Mouse (Mus musculus): ENCODE results near the gene Wdr82. TPM values are rescaled to one million over a fixed set of nuclear protein-coding genes. Genes with fewer than 3 reads are reported as not detected.

The Wdr82 gene
- total RNA-seq, 2 experiments from 2014 or later = 26.0 to 31.7 TPM

DNA sequence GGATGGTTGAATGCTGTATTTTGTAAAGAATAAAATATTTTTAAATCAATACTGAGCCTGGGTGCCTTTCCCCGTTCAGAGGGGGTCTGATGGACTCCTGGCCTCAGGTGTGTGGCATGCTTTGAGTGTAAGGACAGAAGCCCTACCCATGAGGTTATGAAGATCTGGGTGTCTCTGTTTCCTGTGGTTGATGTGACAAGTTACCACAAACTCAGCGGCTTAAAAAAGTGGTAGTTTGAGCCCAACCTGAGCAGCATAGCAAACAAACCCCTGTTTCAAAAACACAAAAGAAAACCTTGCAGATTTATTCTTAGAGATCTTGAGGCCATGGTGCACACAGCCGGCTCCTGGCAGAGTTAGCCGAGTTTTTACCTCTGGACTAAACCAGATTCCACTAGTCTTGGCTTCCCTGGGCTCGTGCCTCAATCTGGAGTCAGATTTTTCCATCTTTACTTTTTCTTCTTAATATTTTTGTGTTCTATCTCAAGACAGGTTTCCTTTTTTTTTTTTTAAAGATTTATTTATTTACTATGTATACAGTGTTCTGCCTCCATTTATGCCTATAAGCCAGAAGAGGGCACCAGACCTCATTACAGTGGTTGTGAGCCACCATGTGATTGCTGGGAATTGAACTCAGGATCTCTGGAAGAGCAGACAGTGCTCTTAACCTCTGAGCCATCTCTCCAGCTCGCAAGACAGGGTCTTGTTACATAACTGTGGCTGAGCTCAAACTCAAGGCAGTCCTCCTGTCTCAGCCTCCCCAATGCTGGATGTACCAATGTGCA, 44.8 kb downstream of the Wdr82 start:
- ATAC-seq (replicated peaks; ENCODE audit: low FRiP score, poor library complexity, severe bottlenecking) = no peak

DNA sequence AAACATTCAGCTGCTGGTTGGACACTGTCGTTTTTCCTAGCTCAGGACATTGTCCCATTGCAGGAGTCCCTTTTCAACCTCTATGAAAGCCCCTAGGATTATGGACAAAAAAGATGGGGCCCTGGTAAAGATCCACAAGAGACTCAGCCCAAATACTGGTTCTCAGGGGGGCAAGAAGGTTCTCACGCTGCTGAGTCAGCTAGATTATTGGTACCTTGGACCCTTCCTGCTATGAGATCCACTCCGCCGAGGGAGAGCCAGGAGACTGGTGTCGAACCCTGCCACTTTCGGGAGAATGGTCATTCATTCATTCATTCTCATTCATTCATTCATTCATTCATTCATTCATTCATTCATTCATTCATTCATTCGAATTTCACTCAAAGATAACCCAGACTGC, 46.2 kb downstream of the Wdr82 start:
- no peak for ATAC-seq (replicated peaks; ENCODE audit: low FRiP score, poor library complexity, severe bottlenecking)

DNA sequence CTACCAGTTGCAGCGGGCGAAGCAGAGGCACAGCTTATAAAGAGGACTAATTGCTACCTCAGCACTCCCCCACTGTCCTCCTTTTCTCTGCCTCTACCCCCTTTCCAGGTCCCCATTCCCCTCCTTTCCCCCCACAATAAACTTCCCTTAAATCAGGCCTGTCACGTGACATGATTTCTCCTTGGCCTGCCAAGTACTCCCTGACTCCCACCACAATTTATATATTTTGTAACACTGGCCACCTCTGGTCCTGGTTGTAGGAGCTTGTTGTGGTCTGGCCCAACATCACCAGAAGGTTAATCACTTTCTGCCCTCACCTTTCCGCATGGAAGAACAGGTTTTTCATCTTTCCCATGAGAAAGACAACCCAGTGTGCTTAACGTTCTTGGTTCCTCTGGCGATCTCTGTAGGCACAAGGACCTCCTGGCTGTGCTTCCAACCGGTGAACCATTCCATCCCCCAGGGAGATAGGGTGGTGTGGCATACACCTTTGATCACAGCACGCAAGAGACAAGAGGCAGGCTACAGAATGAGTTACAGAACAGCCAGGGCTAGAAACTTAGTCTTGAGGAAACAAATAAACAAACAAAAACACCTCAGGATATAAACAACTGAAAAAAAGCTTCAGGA, 50.3 kb downstream of the Wdr82 start:
- ATAC-seq (replicated peaks; ENCODE audit: low FRiP score, poor library complexity, severe bottlenecking) = no peak

DNA sequence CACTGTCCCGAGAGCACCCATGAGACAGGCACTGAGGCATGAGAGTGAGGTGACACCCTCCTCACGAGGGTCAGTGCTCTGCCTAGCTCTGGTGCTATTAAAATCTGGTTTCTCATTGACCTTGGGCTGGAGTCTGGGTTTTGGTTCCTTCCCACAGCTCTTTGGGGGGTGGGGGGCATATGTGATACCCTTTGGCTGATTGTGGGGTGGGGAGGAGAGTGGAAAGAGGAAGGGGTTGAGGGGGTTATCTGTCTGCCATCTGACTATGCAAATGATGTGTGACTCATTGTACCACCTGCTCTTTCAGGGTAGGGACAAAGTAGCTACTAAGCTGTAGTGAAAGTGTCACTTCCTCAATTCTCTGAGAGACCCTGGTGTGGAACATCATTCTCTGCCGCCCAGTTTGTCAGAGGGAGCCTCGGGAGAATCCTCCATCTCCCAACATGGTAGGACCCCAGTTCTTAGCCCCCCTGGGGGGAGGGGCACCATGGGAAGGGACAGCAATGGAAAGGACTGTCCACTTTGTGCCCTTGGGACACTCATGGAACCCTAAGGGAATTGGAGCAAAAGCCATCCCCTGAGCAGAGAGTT, 51.6 kb downstream of the Wdr82 start, which contains the start of gene Tlr9:
Tlr9 (plus strand) TSS at position 338 of the 591 bp plus-strand sequence.
- ATAC-seq (replicated peaks; ENCODE audit: low FRiP score, poor library complexity, severe bottlenecking) = no peak

DNA sequence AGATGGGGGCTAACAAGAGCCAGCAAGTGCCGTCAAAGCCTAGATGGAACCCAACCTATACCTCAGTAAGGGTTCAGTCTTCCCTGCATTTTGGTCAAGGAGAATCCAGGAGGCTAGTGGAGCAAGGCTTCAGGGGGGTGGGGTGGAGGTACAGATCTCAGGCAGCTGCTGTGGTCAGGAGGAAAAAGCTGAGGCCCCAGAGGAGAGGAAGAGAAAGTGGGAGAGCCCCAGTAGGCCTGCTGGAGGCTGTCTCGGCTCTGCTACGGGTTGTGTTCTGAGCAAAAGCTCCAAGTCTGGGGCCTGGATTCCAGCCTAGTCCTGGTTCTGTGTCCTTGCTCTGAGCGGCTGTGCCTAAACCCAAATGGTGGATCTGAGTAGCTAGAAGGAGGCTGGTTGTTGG, 52.3 kb downstream of the Wdr82 start:
- no peak for ATAC-seq (replicated peaks; ENCODE audit: low FRiP score, poor library complexity, severe bottlenecking)

DNA sequence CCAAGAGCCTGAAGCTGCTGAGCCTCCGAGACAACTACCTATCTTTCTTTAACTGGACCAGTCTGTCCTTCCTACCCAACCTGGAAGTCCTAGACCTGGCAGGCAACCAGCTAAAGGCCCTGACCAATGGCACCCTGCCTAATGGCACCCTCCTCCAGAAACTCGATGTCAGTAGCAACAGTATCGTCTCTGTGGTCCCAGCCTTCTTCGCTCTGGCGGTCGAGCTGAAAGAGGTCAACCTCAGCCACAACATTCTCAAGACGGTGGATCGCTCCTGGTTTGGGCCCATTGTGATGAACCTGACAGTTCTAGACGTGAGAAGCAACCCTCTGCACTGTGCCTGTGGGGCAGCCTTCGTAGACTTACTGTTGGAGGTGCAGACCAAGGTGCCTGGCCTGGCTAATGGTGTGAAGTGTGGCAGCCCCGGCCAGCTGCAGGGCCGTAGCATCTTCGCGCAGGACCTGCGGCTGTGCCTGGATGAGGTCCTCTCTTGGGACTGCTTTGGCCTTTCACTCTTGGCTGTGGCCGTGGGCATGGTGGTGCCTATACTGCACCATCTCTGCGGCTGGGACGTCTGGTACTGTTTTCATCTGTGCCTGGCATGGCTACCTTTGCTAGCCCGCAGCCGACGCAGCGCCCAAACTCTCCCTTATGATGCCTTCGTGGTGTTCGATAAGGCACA, 54.9 kb downstream of the Wdr82 start:
- ATAC-seq (replicated peaks; ENCODE audit: low FRiP score, poor library complexity, severe bottlenecking) = no peak

DNA sequence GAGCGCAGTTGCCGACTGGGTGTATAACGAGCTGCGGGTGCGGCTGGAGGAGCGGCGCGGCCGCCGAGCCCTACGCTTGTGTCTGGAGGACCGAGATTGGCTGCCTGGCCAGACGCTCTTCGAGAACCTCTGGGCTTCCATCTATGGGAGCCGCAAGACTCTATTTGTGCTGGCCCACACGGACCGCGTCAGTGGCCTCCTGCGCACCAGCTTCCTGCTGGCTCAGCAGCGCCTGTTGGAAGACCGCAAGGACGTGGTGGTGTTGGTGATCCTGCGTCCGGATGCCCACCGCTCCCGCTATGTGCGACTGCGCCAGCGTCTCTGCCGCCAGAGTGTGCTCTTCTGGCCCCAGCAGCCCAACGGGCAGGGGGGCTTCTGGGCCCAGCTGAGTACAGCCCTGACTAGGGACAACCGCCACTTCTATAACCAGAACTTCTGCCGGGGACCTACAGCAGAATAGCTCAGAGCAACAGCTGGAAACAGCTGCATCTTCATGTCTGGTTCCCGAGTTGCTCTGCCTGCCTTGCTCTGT, 55.5 kb downstream of the Wdr82 start:
- ATAC-seq (replicated peaks; ENCODE audit: low FRiP score, poor library complexity, severe bottlenecking) = no peak

DNA sequence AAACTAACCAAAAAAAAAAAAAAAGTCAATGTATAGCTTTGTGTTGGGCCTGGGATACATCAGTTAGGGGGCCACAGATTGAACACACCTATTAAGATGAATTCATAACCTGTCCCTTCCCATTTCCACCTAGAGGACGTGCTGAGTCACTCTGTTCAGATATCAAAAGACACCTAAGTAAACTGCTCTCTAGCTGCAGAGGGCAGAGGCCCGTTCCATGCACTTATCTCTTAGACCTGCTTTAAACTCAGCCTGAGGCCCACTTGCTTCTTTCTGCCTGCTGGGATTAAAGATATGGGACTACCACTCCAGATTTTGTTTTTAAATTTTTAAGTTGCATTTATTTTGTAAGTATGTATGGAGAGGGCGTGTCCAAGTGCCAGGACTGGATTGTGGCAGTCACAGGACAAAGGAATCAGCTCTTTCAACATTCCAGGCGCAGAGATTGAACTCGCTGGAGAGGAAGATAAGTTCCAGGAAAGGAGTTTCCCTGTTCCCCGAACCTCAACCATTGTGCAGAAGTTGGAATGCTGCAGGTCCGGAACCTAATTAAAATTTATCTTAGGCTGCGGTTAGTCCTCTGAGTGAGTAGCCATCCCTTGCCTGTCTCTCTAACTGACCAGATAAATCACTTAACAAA, 57.2 kb downstream of the Wdr82 start:
- ATAC-seq (replicated peaks; ENCODE audit: low FRiP score, poor library complexity, severe bottlenecking) = no peak

DNA sequence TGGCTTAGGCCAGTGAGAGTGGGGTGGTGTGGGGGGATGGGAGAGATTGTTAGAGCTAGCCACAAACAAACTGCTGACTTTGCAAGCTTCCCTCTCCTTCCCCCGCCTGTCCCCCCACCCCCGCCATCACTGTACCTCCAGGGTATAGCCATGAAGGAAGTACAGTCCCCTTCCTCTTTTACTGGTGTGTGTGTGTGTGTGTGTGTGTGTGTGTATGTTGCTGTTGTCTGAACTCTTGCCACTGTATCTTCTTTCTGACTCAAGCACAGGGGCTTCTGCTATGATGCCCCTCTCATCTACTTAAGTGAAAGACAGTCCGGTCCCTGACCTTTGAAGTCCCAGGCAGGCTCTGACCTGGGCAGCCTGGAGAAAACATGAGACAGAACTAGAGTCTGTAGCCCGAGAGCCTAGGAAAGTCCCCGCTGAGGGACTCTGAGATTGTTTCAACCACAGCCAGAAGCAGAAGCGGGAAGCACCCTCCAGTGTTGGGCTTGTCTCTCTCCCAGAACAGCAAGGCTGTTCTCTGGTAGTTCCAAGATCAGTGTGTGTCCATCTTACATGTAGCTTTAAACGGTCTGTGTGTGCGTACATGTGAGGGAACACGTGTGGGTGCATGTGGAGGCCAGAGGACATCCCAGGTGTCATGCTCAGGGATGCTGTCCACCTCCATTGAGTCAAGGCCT, 59.5 kb downstream of the Wdr82 start:
- ATAC-seq (replicated peaks; ENCODE audit: low FRiP score, poor library complexity, severe bottlenecking) = no peak

DNA sequence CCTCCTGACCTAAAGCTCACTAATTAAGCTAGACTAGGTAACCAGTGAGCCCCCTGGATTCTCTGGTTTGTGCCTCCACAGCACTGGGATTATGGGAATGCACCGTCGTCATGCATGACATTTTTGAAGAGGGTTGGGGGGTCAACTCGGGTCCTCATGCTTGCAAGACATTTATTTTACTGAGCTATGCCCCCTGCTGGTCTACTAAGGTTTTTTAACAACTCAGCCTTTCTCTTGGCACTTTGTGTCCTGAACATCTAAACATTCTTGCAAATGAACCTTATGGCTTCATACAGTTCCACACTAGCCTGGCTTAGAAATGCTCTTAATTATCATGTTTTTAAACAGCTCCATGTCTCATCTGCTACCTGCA, 60.0 kb downstream of the Wdr82 start:
- ATAC-seq (replicated peaks; ENCODE audit: low FRiP score, poor library complexity, severe bottlenecking) = no peak

DNA sequence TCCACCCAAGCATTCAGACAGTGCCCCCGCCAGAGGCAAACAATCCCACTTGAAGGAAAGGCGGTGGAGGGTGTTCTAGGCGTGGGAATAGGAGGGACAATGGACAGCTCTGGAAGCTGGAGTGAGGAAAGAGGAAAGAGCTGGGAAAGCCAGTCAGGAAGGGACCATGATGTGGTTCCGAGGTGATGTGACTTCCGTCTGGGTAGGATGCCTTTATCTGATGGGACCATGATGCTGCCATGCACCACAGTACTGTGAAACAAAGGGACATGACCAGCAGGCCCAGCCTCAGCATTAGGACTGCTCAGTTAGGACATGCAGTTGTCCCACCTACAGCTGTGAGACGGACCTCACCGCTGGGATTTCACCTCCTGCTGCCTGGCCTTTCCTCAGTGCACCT, 60.5 kb downstream of the Wdr82 start:
- ATAC-seq (replicated peaks; ENCODE audit: low FRiP score, poor library complexity, severe bottlenecking) = no peak

DNA sequence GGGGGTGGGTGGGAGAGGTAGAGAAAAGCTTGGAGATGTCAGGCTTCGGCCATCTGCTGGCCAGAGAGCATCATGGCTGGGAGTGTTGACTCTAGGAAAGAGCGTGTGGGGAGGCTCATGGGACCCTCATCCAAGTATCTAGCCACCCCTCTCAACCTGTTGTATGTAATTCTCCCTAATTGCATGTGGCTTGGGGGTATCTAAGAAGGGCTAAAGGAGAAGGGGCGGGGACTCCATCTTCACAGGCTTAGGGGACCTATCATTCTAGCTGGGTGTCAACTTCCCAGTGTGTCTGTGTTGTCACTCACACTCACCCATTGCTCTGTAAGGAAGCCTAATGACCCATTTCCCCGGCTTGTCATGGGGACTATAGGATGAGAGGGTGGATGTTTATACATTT, 61.1 kb downstream of the Wdr82 start:
- ATAC-seq (replicated peaks; ENCODE audit: low FRiP score, poor library complexity, severe bottlenecking) = no peak

DNA sequence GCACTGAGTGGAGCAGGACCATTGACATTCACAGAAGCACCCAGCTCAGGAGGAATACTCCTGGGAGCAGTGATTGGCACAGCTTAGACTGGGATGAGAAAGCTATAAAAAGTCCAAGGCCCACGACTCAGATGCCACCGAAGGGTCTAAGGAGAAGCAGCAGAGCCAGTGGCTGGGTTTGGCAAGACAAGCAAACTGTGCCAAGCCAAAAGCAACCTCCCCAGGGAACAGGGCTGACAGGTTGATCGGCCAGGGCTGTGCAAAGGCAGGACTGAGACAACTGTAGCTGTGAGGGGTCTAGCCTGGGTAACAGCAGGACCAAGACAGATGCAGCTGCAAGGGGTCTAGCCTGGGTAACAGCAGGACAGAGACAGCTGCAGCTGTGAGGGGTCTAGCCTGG, 62.2 kb downstream of the Wdr82 start:
- no peak for ATAC-seq (replicated peaks; ENCODE audit: low FRiP score, poor library complexity, severe bottlenecking)

DNA sequence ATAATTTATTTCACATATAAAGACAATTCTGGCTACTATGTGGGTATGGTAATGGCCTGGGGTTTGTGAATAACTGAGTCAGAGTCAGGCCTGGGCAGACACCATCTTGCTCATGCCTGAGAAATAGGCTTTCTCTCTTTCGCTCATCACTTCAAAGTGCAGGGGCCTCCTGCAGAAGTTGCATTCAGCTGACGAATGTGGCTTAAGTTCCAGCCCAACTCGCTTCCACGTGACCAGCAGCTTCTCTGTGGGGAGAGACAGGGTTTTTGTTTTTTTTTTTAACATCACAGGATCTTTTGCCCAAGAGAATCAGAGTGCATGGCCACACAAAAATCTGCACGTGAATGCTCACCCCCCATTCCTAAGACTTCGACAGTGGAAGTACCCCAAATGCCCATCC, 63.2 kb downstream of the Wdr82 start:
- no peak for ATAC-seq (replicated peaks; ENCODE audit: low FRiP score, poor library complexity, severe bottlenecking)

DNA sequence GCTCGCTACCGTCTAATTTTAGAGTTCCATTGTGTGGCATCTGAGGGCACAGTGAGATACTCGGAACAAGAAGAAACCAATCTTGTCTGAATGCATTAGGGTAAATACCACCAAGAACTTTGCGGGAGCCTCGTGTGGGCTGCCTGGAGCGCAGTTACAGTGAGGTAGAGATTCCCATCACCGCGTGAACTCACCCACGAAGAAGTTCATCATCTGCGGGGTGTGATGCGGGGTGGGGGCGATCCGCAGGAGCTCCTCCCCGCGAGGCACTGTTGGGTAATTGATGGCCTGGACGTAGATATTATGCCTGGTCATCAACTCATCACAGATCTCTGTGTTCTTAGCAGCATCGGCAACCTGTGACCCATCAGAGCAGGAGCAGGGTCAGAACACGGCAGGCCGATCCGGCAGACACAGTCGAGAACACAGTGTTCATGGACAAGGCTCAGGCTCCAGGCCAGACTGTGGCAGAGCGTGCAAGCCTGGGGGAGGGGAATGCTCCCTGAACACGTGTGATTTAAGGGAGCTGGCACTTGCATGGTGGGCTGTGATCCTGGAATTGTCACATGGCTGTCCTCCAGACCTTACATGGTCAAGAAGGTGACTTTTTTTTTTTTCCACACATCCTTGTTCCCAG, 64.6 kb downstream of the Wdr82 start:
- no peak for ATAC-seq (replicated peaks; ENCODE audit: low FRiP score, poor library complexity, severe bottlenecking)

DNA sequence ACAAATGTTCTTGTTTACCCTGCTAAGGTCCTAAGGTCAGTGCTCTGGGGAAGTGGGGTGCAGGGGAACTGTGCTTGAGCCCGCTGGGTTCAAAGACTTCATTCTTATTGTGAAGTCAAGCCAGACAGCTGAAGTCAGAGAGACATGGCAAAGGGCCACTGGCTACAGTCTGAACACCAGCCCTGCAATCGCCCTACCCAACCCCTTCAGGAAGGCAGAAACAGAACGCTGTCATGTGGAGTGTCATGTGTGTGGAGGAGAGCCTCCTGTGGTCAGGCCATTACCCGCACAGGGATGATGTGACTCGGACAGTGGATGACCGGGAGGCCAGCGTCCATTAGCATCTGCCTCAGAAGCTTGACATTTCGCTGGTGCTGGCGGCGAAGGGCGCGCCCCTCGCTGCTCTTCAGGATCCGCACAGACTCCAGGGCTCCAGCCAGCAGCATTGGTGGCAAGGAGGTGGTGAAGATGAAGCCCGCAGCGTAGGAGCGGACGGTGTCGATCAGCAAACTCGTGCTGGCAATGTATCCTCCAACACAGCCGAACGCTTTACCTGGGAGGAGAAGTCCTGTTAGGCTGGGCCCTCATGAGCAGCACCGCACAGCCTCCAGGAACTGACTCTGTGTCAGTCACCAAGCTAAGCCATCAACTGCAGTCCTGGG, 65.6 kb downstream of the Wdr82 start:
- ATAC-seq (replicated peaks; ENCODE audit: low FRiP score, poor library complexity, severe bottlenecking) = no peak

DNA sequence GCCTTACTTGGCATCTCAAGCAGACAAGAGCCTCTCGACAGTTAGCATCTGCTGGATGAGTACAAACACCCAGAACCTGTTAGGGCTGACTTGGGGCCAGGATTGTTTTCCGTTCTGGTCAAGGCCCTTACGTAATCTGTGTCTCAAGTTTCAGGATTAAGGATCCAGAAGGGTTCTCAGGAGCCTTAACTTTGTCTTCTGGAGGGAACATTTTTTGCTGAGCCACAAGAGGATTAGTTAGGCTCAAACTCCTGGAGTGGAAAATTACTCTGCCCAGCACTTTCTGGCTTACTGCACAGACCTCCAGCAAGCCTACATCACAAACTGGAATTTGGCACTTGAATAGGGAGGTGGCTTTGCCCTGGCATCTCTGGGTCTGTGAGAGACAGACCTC, 66.1 kb downstream of the Wdr82 start:
- no peak for ATAC-seq (replicated peaks; ENCODE audit: low FRiP score, poor library complexity, severe bottlenecking)

DNA sequence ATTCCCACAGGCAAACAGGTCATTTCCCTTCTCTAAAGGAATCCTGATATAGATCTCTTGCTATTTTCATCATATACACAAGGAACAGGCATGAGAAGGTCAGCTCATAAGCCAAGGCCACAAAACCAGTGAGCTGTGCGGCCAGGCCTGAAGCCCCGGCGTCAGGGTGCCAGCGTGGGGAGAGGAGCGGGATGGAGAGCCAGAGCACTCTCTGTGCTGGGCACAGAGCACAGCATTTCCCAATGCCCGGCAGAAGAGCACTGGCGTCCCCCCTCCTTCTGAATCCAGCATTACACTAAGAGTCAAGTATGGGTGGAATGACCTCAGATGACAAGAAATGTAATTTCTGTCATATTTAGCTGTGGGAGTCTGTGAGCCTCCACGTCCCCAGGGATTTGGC, 66.7 kb downstream of the Wdr82 start:
- no peak for ATAC-seq (replicated peaks; ENCODE audit: low FRiP score, poor library complexity, severe bottlenecking)

DNA sequence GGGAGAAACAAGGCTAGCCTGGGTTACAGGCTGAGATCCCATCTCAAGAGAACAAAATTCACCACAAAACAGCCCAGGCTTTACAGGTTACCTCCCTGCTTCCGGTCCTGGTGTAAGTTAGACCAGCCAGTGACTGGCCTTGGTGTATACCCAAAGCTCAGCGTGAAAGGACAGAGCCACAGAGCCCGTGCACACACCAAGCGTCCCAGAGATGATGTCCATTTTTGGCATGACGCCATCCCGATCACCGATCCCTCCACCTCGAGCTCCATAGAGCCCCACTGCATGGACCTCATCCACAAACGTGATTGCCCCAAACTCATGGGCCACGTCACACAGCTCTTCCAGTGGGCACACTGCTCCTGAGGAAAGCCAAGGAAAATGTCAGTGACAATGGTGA, 67.2 kb downstream of the Wdr82 start:
- no peak for ATAC-seq (replicated peaks; ENCODE audit: low FRiP score, poor library complexity, severe bottlenecking)

All from erythroid progenitor cell, adult 5-6 weeks (primary cell).